Mouse (Mus musculus) splenic B cell, adult 2 months (primary cell): ENCODE measurements around the gene Gimap3.
A peak's percentile ranks its signal among the peaks of the same experiment; 100 is the strongest.

Experiments used
- DNase-seq: peaks from one replicate; pipeline ENCODE4 v3.0.0-alpha.2; 2011; ENCODE audit warnings: low read depth, low spot score
- H3K27me3 ChIP-seq: 2 replicates; pipeline ENCODE4 v1.6.1; 2012; ENCODE audit warnings: mild to moderate bottlenecking, low read length, moderate library complexity, mixed read lengths; ENCODE audit not compliant: control insufficient read depth, poor library complexity, insufficient read depth, severe bottlenecking
- H3K36me3 ChIP-seq: 2 replicates; pipeline ENCODE4 v1.6.1; 2012; ENCODE audit warnings: mild to moderate bottlenecking, low read length, moderate library complexity, mixed read lengths; ENCODE audit not compliant: control insufficient read depth, poor library complexity, insufficient read depth, severe bottlenecking

The Gimap3 gene

GRCm38 (mm10) chr6:48770696-48771095 is at the start of gene Gimap3:
Gimap3 (minus strand) TSS chr6:48770851.
- peak; percentile 55 for DNase-seq
- peaks cover 9% of the 10 kb centered on the region for H3K36me3 ChIP-seq

GRCm38 (mm10) chr6:48817815-48818214 is 47.2 kb upstream of the Gimap3 start:
- no peaks in the 10 kb centered on the region for H3K36me3 ChIP-seq
- DNase-seq, result peak; percentile 94
- no peaks in the 10 kb centered on the region for H3K27me3 ChIP-seq

More at GRCm38 (mm10) chr6:48770696-48771095, at the start of gene Gimap3:
- no peaks in the 10 kb centered on the region for H3K27me3 ChIP-seq

- H3K27me3 ChIP-seq, result no peaks in the 10 kb centered on the region
- DNase-seq, result peak; percentile 33
- H3K36me3 ChIP-seq, result no peaks in the 10 kb centered on the region
These were observed 44.4 kb upstream of the Gimap3 start for GRCm38 (mm10) chr6:48815013-48815412.

GRCm38 (mm10) chr6:48809494-48810219 is 39.0 kb upstream of the Gimap3 start:
- H3K36me3 ChIP-seq, result no peaks in the 10 kb centered on the region
- no peak for DNase-seq
- H3K27me3 ChIP-seq, result no peaks in the 10 kb centered on the region

DNA sequence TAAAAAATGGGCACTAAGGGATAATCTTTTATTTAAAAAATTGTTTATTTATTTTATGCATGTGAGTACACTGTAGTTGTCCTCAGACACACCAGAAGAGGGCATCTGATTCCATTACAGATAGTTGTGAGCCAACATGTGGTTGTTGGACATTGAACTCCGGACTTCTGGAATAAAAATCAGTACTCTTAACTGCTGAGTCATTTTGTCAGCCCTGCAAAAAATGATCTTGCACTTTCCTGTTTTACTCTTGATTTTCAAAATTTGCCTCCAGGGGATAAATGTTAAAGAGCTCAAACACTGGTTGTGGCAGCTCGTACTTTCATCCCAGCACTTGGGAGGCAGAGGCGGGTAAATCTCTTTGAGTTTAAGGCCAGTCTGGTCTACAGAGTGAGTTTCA is 36.1 kb upstream of the Gimap3 start:
- DNase-seq, result no peak
- Histone ChIP-seq H3K36me3 (no peaks in the 10 kb centered on the region), H3K27me3 (no peaks in the 10 kb centered on the region)

DNA sequence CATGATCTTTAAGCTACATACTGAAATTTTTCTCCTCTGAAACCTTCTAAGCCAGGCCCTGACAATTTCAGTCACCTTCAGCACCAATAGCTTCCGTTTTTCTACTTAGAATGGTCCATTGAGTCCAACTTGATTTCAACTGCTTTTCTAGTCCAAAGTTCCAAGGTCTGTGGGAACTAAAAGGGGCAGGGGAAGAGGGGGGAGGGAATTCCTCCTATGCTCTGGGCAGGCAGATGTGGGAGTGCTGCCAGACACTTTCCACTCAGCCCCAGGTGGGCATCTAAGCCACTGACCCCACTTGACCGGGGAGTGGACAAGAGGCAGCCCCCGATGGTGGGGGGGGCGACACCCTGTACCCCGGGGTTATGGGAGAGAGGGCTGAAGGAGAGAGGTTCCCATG is 33.7 kb upstream of the Gimap3 start:
- Histone ChIP-seq H3K36me3 (no peaks in the 10 kb centered on the region), H3K27me3 (no peaks in the 10 kb centered on the region)
- DNase-seq, result no peak

GRCm38 (mm10) chr6:48803406-48804051 is 32.9 kb upstream of the Gimap3 start:
- DNase-seq, result no peak
- Histone ChIP-seq H3K27me3 (no peaks in the 10 kb centered on the region), H3K36me3 (no peaks in the 10 kb centered on the region)

GRCm38 (mm10) chr6:48801897-48802296 is 31.2 kb upstream of the Gimap3 start:
- H3K27me3 ChIP-seq, result no peaks in the 10 kb centered on the region
- no peaks in the 10 kb centered on the region for H3K36me3 ChIP-seq
- DNase-seq, result peak; percentile 65

- no peak for DNase-seq
- Histone ChIP-seq H3K36me3 (no peaks in the 10 kb centered on the region), H3K27me3 (no peaks in the 10 kb centered on the region)
These were observed 17.2 kb upstream of the Gimap3 start for GRCm38 (mm10) chr6:48787867-48788266.

- Histone ChIP-seq H3K27me3 (no peaks in the 10 kb centered on the region), H3K36me3 (no peaks in the 10 kb centered on the region)
- DNase-seq, result no peak
These were observed 14.9 kb upstream of the Gimap3 start for GRCm38 (mm10) chr6:48785601-48786000.

- H3K27me3 ChIP-seq, result no peaks in the 10 kb centered on the region
- no peak for DNase-seq
These were observed 14.5 kb upstream of the Gimap3 start for GRCm38 (mm10) chr6:48785189-48785588.

DNA sequence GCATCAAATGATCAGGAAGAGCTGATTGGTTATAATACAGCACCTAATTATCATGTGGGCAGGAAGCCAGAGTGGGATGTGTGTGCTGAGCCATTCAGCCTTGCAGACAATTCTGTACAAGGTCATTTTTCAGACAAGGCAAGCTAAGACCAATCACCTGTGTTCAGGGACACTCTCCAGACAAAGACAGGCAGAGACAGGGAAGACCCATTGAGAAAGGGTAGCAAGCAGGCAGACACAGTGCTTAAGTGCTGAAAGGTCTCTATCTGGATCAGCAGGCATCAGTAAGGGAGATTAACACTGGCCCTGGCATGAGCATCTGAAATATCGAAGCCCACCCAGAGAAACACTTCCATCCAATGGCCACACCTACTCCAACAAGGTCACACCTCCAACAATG is 13.8 kb upstream of the Gimap3 start:
- no peak for DNase-seq
- no peaks in the 10 kb centered on the region for H3K27me3 ChIP-seq
- H3K36me3 ChIP-seq, result no peaks in the 10 kb centered on the region

More at GRCm38 (mm10) chr6:48785189-48785588, 14.5 kb upstream of the Gimap3 start:
- H3K36me3 ChIP-seq, result no peaks in the 10 kb centered on the region

DNA sequence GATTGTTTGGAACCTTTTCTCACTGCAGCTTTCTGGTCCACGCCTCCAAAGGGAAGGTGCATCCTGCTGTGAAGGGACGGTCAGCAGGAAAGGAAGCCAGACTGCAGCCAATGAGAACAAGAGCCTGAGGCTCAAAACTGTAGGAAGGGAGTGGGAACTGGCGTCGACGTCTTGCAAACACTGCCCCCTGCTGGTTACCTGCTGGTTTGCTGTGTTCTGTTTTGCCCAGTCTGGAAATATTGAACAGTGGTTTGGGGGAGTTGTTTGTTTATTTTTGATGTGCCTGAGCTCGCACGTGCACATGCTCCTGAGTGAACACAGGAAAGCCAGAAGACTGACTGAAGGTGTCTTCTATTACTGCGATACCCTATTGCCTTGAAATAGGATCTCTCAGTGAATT is 1.4 kb upstream of the Gimap3 start:
- Histone ChIP-seq H3K36me3 (peaks cover 3% of the 10 kb centered on the region; the same call in 1 of the 2 replicates), H3K27me3 (no peaks in the 10 kb centered on the region)
- peak; percentile 87 for DNase-seq

- Histone ChIP-seq H3K27me3 (no peaks in the 10 kb centered on the region), H3K36me3 (peaks cover 9% of the 10 kb centered on the region)
- DNase-seq, result no peak
These were observed 1.7 kb downstream of the Gimap3 start for GRCm38 (mm10) chr6:48768933-48769332.

GRCm38 (mm10) chr6:48768178-48768869 is 2.3 kb downstream of the Gimap3 start:
- DNase-seq, result peak; percentile 60
- Histone ChIP-seq H3K36me3 (peaks cover 9% of the 10 kb centered on the region), H3K27me3 (no peaks in the 10 kb centered on the region)
